In the genomic region with DNA sequence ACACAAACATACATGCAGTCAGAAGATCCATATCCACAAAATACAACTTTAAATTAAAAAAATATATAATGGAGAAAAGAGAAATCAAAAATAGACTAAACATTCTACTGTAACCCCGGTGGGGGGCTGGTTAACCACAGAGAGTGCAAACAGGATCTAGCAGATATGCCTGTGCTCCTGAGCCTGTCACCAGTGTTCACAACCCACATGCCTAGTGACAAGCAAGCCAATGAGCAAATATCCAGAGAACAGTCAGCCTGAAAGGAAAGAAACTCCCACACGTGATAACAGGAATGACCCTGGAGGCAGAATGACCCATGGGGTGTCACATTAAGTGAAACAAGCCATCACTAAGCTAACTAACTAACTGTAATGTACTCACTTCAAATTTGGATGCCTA, we compare ENCODE assay signal across 16 mouse cellular contexts.
"Had no signal": no experiment of that assay in that cellular context is flagged by ENCODE, and none has a peak within 500 bp of the region (broad histone marks: within the 10 kb centered on the region; RNA-seq: fewer than 3 reads in every experiment).

No protein-coding gene starts in this region.

- H3K27ac ChIP-seq: kidney, embryonic 15.5 days; left cerebral cortex, adult 2 months; limb, embryonic 15.5 days; liver, embryonic 12.5 days; midbrain, embryonic 10.5 days; neural tube, embryonic 13.5 days had no signal

- H3K36me3 ChIP-seq: kidney, embryonic 15.5 days; liver, embryonic 12.5 days; midbrain, embryonic 10.5 days; neural tube, embryonic 13.5 days had no signal

- ATAC-seq: liver, embryonic 12.5 days had no signal

- H3K4me3 ChIP-seq: kidney, embryonic 15.5 days; left cerebral cortex, adult 2 months; limb, embryonic 15.5 days; liver, embryonic 12.5 days; midbrain, embryonic 10.5 days; myocyte; neural tube, embryonic 13.5 days had no signal

- H3K4me1 ChIP-seq: kidney, embryonic 15.5 days; limb, embryonic 15.5 days; midbrain, embryonic 10.5 days had no signal

- DNase-seq: kidney, adult 2 months; kidney, postnatal 14 days; lung, embryonic 14.5 days; lung, postnatal 10 days; lung, postnatal 4 days; midbrain, embryonic 14.5 days; right cerebral cortex, adult 18-20 months; right cerebral cortex, postnatal 25 days; thymus, adult 18-20 months had no signal

- H3K27me3 ChIP-seq: kidney, embryonic 15.5 days; limb, embryonic 15.5 days; neural tube, embryonic 13.5 days had no signal
